Mouse (Mus musculus) brain, embryonic 14.5 days (tissue): Measurements from ENCODE around the gene Arhgap4.

Source experiments
- CTCF ChIP-seq: fragments of 200-500 bp; IDR thresholded peaks from 2 replicates; pipeline ENCODE4 v1.5.1; 2012; ENCODE audit warnings: inconsistent platforms, mild to moderate bottlenecking, moderate library complexity, borderline replicate concordance; ENCODE audit not compliant: insufficient read depth, insufficient read length; ENCODE audit errors: extremely low read depth
- POLR2A ChIP-seq: fragments of 200-500 bp; IDR thresholded peaks from 2 replicates; pipeline ENCODE4 v1.6.1; 2012; ENCODE audit warnings: mild to moderate bottlenecking, inconsistent platforms, borderline replicate concordance; ENCODE audit not compliant: poor library complexity, insufficient read depth, insufficient read length, severe bottlenecking; ENCODE audit errors: extremely low read depth

GRCm38 (mm10) chrX:73910451-73910850, 11.2 kb downstream of the Arhgap4 start:
- TF ChIP-seq CTCF (no peak), POLR2A (no peak)
